Mouse (Mus musculus) right cerebral cortex, postnatal 36 days (tissue): Measurements from ENCODE around the gene 4933402N03Rik.

Experiments
- DNase-seq, 2 experiments: peaks; one replicate each; pipeline ENCODE4 v3.0.0; 2022; ENCODE audit warnings: low spot score in 2 of 2, mixed read lengths in 1 of 2

Gene 4933402N03Rik

GRCm38 (mm10) chr7:131146214-131146613 is at the start of gene 4933402N03Rik:
Gene 4933402N03Rik, minus strand, starts transcription at chr7:131146314.
- DNase-seq, result no peak

- DNase-seq, result no peak
Observed at GRCm38 (mm10) chr7:131187996-131188395, 41.9 kb upstream of the 4933402N03Rik start.

- DNase-seq, result peak; percentile 51 to 75
Observed at GRCm38 (mm10) chr7:131187047-131187446, 40.9 kb upstream of the 4933402N03Rik start.

DNA sequence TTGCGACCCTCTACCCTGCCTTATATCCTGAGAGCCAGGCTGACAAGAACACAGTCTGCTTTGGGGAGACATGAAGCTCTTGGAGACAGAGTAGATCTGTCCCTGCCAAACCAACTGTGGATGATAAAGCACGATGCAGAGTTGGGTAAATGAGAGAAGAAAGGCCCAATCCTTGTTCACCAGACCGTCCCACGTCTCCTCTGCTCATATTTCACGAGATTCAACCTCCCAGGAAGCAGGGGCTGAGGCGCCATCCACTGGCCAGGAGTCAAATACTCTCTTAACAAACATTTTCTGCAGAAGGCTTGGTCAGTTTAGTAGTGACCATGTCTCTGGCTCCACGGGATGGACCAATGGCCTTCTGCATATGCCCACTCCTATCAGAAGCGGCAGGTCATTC is 38.2 kb upstream of the 4933402N03Rik start:
- DNase-seq, result no peak

DNA sequence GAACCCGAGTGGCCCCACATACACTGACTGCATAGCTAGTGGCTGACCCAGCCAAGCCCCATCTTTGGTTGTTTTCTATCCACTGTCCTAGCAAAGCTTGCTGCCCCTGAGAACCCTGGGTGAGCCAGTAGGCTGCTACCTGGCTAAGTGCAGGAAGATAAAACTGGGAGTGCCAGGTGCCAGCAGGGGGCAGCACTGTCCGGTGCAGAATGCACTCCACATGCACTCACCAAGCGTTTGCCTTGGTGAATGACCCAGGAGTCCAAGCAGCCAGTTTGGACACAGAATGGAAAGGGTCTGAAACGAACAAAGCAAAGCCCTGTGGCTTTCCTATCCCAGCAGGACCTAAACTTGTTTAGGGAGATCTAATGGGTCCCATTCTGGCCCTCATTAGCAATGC is 36.6 kb upstream of the 4933402N03Rik start:
- DNase-seq, result no peak

DNA sequence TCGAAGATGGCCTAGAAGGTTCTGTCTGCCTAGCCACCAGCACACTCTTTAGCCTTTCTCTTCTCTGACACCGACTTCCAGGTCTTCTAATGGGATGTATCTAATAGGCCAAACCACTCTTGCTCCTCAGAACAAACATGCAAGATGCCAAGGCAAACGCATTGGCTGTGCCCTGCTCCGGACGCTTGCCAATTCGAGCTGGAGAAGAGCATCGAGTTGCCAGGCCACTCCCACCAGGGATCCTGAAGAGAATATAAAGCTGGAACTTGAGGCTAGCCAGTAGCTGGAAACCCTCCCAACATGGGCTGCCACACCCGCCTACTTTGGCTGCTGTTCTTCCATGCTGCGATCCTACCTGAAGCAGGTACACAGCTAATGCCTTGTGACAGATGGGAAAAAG is 28.0 kb upstream of the 4933402N03Rik start, which contains the start of gene 5430419D17Rik:
Gene 5430419D17Rik, plus strand, starts transcription at position 282 of the 400 bp plus-strand sequence.
- no peak for DNase-seq

DNA sequence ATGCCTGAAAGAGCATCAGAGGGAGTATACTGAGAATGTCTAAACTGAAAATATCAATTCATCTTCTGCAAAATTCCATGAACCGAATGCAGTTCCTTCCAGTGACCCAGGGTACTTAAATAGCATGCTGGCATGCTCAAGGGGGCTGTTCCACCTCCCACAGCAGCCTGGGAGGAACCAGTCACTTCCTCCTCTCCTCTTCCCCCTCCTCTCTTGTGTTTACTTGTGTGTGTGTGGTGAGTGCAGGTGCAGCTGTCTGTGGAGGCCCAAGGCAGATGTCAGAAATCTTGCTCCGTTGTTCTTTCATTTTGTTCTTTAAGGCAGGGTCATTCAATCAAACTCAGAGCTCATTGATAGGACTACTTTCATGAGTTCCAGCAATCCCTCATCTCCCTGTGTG is 23.0 kb upstream of the 4933402N03Rik start:
- DNase-seq, result no peak

DNA sequence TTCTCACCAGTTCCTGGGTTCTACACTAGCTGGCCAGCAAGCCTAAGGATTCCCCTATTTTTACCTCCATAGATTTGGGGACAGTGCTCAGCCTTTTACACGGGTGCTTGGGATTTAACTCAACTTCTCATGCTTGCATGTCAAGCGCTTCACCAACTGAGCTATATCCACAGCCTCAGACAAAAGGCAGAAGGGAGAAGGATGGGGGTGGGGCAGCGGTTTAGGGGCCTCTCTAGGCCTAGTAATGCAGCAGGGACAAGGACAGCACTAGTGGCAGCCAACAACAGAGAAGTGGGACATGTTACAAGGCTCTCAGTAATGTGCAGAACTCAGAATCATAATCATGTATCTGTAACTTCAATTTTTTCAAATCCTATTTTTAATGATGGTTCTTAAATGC is 21.7 kb upstream of the 4933402N03Rik start:
- DNase-seq, result no peak

GRCm38 (mm10) chr7:131162251-131162650 is 16.1 kb upstream of the 4933402N03Rik start:
- no peak for DNase-seq

DNA sequence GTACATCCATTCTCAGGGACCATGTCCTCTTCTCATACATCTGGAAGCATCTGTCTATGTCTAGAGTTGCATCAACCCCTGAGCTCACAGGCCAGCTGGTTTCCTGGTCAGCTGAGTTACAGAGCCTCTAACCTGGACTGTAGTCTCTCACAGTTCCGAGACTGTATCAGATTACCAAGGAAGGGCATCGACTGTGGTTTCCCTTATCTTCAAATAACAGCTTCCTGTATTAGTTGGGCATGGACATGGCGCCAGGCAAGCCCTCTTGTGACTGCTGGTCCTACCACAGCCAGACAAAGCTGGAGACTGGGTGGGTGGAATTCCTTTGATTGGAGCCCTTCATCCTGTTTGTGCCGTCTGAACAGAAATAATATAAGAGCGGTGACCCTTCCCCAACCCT is 6.9 kb upstream of the 4933402N03Rik start:
- DNase-seq, result no peak

DNA sequence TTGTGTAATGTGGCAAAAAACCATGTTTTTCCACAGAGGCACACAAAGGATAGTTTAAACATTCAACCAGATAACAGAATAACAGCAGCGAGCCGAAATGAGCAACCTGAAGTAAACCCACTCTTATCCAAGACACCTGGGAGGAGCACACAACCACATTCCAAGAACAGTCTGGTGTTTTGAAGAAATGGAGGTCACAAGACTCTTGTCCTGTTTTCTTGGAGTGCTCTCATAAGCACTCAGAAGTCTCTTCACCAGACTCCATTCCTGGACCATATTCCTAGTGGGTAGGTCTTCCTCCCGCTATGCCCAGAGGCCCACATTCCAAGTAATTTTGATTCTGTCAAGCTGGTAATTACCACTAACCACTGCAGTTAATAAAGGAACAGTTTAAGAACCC is 4.1 kb upstream of the 4933402N03Rik start:
- no peak for DNase-seq

DNA sequence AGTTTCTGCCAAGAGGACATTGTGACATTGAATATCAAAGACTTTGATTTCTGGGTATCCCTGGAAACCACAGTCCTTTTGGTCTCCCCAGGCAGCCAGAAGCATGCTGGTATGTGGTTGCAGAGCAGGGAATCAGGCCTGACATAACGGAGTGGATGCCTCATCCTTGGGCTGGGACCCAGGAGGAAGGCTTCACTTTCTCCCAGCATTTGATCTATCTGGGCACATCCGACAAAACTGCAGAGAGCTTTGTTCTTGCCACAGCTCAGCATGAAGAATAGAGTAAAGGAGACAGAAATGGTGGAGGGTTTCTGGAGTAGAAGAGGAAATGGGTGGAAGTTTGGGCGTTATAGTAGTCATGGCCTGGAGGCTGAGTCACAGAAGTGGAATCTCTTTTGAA is 12.9 kb downstream of the 4933402N03Rik start:
- DNase-seq, result no peak

DNA sequence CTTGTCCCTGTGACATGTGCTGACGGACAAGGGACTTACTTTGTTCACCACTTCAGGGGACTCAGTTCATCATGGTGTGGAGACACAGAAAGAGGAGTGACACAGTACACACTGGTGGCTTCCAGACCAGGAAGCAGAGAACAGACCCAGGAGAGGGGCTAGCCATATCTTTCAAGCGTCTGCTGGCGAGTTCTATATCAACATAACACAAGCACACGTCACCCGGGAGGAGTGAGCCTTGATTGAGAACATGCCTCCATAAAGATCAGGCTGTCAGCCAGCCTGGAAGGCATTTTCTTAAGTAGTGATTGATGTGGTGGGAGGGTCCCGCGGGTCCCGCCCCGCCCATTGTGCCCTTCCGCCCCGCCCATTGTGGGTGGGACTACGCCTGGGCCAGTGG is 16.1 kb downstream of the 4933402N03Rik start:
- DNase-seq, result no peak

GRCm38 (mm10) chr7:131122210-131122807 is 23.8 kb downstream of the 4933402N03Rik start:
- no peak for DNase-seq

GRCm38 (mm10) chr7:131114434-131114833 is 31.7 kb downstream of the 4933402N03Rik start:
- peak in 1 of 2 experiments; percentile 23 for DNase-seq

GRCm38 (mm10) chr7:131113676-131114075 is 32.4 kb downstream of the 4933402N03Rik start:
- no peak for DNase-seq

DNA sequence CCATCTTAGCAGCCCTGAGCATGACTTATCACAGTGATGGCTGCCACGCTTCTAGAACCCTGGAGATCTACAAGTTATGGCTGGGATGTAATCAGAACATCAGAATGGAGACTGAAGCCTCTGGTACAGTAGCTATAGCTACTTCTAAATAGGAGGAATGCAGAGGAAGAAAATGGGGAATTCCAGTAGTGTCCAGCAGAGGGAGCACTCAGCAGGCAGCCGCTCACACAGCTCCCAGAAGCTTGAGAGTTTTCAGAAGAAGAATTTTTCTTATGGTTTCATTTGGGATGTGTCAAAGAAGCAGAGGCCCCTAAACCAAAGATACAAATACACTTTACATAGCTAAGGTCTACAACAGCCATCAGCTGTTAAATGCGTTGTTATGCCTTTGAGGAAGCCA is 33.6 kb downstream of the 4933402N03Rik start:
- DNase-seq, result peak; percentile 42 to 44
